Mouse (Mus musculus) bone marrow, adult 2 months (tissue): ENCODE data around the gene Wnt2.

Experiments
- CTCF ChIP-seq: fragments of 200-500 bp; IDR thresholded peaks from 2 replicates; pipeline ENCODE4 v1.5.1; 2011; ENCODE audit warnings: low read length, control low read depth; ENCODE audit not compliant: control insufficient read depth, insufficient read depth
- POLR2A ChIP-seq: fragments of 200-500 bp; IDR thresholded peaks from 2 replicates; pipeline ENCODE4 v1.6.1; 2011; ENCODE audit warnings: low read depth, mild to moderate bottlenecking, control low read depth, low read length, borderline replicate concordance; ENCODE audit not compliant: control insufficient read depth

GRCm38 (mm10) chr6:18076577-18076976, 46.2 kb upstream of the Wnt2 start:
- TF ChIP-seq POLR2A (no peak), CTCF (no peak)
